Mouse (Mus musculus) MEL (cell line): ENCODE data around the gene Tbc1d24. TPM values are rescaled to one million over a fixed set of nuclear protein-coding genes. Genes with fewer than 3 reads are reported as not detected.

Source experiments
- polyA plus RNA-seq, 2 experiments: library from polyadenylated mRNA; stranded (reverse) in 1 of 2; unstranded in 1 of 2; fragments of >175 nt in 1 of 2; fragments of >200 nt in 1 of 2; gene quantifications; 2 replicates each; pipeline versions ENCODE4 v1.2.1 to v1.2.4; 2012; ENCODE audit warnings: low replicate concordance in 2 of 2, low read depth in 1 of 2; ENCODE audit not compliant: insufficient read length in 2 of 2, insufficient read depth in 1 of 2, missing spikeins in 1 of 2
- total RNA-seq: library from RNA; depleted of rRNA; stranded (reverse); fragments of 300-350 nt; gene quantifications from 2 replicates; pipeline ENCODE4 v1.2.3, GENCODE M21; 2012; rRNA removed

Tbc1d24 gene
- total and polyA plus RNA-seq, 3 experiments, result 24.3 to 34.2 (median 27.3) TPM

Other genes starting within 250 kb of the Tbc1d24 start
- not detected in 2 replicates for gene Prss30, start 225.0 kb downstream of the Tbc1d24 start, total RNA-seq
- not detected for gene Prss30, start 225.0 kb downstream of the Tbc1d24 start, polyA plus RNA-seq
- gene Prss22, start 207.5 kb downstream of the Tbc1d24 start, total RNA-seq, result not detected in 2 replicates
- gene Prss22, start 207.5 kb downstream of the Tbc1d24 start, polyA plus RNA-seq, result not detected
- not detected in 2 replicates for gene Prss27, start 167.4 kb downstream of the Tbc1d24 start, total RNA-seq
- gene Prss27, start 167.4 kb downstream of the Tbc1d24 start, polyA plus RNA-seq, result not detected
- 19.3 and 20.2 TPM in 2 replicates for gene Kctd5, start 132.1 kb downstream of the Tbc1d24 start, total RNA-seq
- gene Kctd5, start 132.1 kb downstream of the Tbc1d24 start, polyA plus RNA-seq, result 10 to 100 TPM in 1 of 2 experiments, not detected in 1; 33.2 TPM
- gene Pdpk1, start 54.6 kb downstream of the Tbc1d24 start, total RNA-seq, result 19.0 and 19.3 TPM in 2 replicates
- 10 to 100 TPM; 18.3 to 26.9 TPM for gene Pdpk1, start 54.6 kb downstream of the Tbc1d24 start, polyA plus RNA-seq
- 11.4 and 15.9 TPM in 2 replicates for gene Amdhd2, start 41.8 kb downstream of the Tbc1d24 start, total RNA-seq
- gene Amdhd2, start 41.8 kb downstream of the Tbc1d24 start, polyA plus RNA-seq, result 10 to 100 TPM in 1 of 2 experiments, not detected in 1; 36.1 TPM
- 58.4 and 59.3 TPM in 2 replicates for gene Atp6v0c, start 35.9 kb downstream of the Tbc1d24 start, total RNA-seq
- gene Atp6v0c, start 35.9 kb downstream of the Tbc1d24 start, polyA plus RNA-seq, result 100 to 1,000 TPM; 125 to 515 TPM
- gene Ntn3, start 4.0 kb upstream of the Tbc1d24 start, total RNA-seq, result 1.7 and 2.7 TPM in 2 replicates
- 1 to 10 TPM in 1 of 2 experiments, not detected in 1; 2.5 TPM for gene Ntn3, start 4.0 kb upstream of the Tbc1d24 start, polyA plus RNA-seq
- gene Tedc2, start 15.3 kb upstream of the Tbc1d24 start, total RNA-seq, result 18.5 and 22.6 TPM in 2 replicates
- gene Tedc2, start 15.3 kb upstream of the Tbc1d24 start, polyA plus RNA-seq, result 10 to 100 TPM in 1 of 2 experiments, not detected in 1; 24.6 TPM
- 34.5 and 38.0 TPM in 2 replicates for gene Ccnf, start 45.9 kb upstream of the Tbc1d24 start, total RNA-seq
- gene Ccnf, start 45.9 kb upstream of the Tbc1d24 start, polyA plus RNA-seq, result 10 to 100 TPM in 1 of 2 experiments, not detected in 1; 73.9 TPM
- 0.04 and 0.07 TPM in 2 replicates for gene Abca17, start 145.5 kb upstream of the Tbc1d24 start, total RNA-seq
- gene Abca17, start 145.5 kb upstream of the Tbc1d24 start, polyA plus RNA-seq, result under 1 TPM in 1 of 2 experiments, not detected in 1; 0.03 TPM
- 27.3 and 32.4 TPM in 2 replicates for gene Abca3, start 146.4 kb upstream of the Tbc1d24 start, total RNA-seq
- 10 to 100 TPM; 36.6 to 37.1 TPM for gene Abca3, start 146.4 kb upstream of the Tbc1d24 start, polyA plus RNA-seq
- gene Rnps1, start 209.0 kb upstream of the Tbc1d24 start, total RNA-seq, result 156 and 167 TPM in 2 replicates
- 100 to 1,000 TPM in 1 of 2 experiments, not detected in 1; 282 TPM for gene Rnps1, start 209.0 kb upstream of the Tbc1d24 start, polyA plus RNA-seq
- gene Eci1, start 221.1 kb upstream of the Tbc1d24 start, total RNA-seq, result 54.4 and 65.6 TPM in 2 replicates
- 10 to 100 TPM in 1 of 2 experiments, not detected in 1; 48.6 TPM for gene Eci1, start 221.1 kb upstream of the Tbc1d24 start, polyA plus RNA-seq
- gene Dnase1l2, start 237.5 kb upstream of the Tbc1d24 start, total RNA-seq, result 0.49 and 0.62 TPM in 2 replicates
- gene Dnase1l2, start 237.5 kb upstream of the Tbc1d24 start, polyA plus RNA-seq, result 1 to 10 TPM in 1 of 2 experiments, not detected in 1; 1.8 TPM